Mouse (Mus musculus): Measurements from ENCODE around the gene Trappc13. TPM values are rescaled to one million over a fixed set of nuclear protein-coding genes. Genes with fewer than 3 reads are reported as not detected.

Gene Trappc13
- polyA plus RNA-seq, 1 experiment from 2014 or later: 61.4 TPM

DNA sequence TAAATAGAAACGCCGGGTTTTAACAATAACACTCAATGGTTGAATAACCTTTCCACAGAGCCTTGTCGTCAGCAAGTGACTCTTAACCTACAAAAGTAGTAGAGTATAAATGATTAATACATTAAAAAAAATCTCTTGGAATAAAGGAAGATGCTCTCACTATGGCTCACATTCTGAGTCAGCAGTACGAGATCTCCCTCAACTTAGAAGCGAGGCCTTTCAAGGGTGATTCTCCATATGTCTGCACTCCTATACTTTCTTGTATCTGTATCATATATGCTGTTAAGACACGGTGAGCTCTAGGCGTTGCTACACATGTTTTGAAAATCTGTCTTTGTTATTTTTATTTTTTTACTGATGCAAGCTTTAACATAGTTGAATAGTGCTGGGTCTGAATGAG lies 67.7 kb downstream of the Trappc13 start:
- 44% methylated on average over 7 of the region's 7 CpGs for WGBS
- no peak for ATAC-seq
- H3K27me3 ChIP-seq (replicated peaks): no peaks in the 10 kb centered on the region
- H3K9ac ChIP-seq: peak overlapping the region; percentile 53; the same call in 1 of the 2 replicates
- H3K36me3 ChIP-seq: no peaks in the 10 kb centered on the region
- H3K4me1 ChIP-seq (replicated peaks): no peaks in the 10 kb centered on the region
- peak overlapping the region; percentile 59 for H3K4me3 ChIP-seq (replicated peaks)
- no peaks in the 10 kb centered on the region for H3K9me3 ChIP-seq
- no peak overlapping the region for H3K27ac ChIP-seq
- peak overlapping the region; percentile 97 for H3K4me2 ChIP-seq (replicated peaks)

DNA sequence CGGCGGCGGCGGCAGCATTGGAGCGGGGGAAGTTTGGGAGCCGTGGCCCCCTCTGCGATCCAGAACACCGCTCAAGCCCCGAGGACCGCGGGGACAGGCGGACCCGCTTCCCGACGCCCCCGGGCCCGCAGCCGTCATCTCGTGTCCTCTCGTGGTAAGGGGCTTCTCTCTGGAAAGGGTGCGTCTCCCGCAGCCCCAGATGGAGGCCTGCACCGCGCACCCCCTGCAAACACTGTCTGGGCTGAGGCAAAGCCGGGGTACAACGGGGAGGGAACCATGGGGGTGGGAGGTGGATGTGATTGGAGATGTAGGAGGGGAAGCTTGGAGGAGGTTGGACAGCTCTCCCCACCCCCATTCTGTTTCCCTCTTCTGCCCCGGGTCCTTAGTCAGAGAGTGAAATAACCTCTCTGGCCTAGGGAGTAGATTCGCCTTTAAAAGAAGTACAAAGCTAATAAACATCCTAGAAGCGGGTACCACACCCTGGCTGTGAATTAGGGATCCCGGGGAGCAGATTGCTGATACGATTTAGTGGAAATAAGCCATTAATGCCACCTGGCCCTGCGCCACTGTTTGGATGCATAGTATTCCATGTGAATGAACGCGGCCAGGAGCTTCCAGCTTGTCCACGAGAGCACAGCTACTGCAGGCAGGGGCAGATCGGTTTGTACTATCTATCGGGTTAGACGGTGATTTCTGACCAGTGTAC lies 68.3 kb downstream of the Trappc13 start:
- H3K4me3 ChIP-seq (replicated peaks): peak overlapping the region; percentile 59
- 0 out of 2 replicates have a peak overlapping the region, but pooled peaks have one; percentile 18 for H3K27ac ChIP-seq
- H3K9me3 ChIP-seq: no peaks in the 10 kb centered on the region
- no peaks in the 10 kb centered on the region for H3K27me3 ChIP-seq (replicated peaks)
- H3K4me2 ChIP-seq (replicated peaks): peak overlapping the region; percentile 97
- no peaks in the 10 kb centered on the region for H3K4me1 ChIP-seq (replicated peaks)
- ATAC-seq: peak; percentile 70
- 3% methylated on average over 38 of the region's 38 CpGs for WGBS
- H3K36me3 ChIP-seq: no peaks in the 10 kb centered on the region
- peak overlapping the region; percentile 53 for H3K9ac ChIP-seq

DNA sequence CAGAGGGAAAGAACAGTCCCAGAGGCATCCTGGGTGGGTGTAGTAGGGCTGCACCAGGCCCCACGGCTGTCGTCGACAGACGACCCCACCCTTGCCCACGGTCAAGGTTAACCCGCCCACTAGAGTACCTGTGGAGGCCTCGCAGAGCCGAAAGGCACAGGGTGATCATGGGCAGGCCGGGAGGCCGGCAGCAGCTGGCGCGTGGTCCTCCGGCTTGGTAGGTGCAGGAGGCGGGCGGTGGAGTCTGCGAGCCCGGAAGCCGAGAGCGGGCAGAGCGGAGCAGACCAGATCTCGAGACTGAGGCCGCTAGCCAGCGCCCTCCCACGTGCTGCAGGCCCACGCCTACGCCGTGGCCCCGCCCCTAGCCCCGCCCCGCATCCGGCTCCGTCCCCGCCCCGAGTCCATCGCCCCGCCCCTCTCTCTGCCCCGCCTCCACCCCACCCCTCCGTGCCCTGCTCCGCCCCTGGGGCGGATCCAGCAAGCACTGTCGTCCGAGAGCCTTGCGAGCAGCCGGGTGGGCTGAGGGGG lies 68.9 kb downstream of the Trappc13 start, which contains the start of the genes Nln and Sgtb:
Gene Nln, minus strand, starts transcription at position 327 of the 528 bp plus-strand sequence.
Gene Sgtb, plus strand, starts transcription at position 454 of the 528 bp plus-strand sequence.
- Histone ChIP-seq H3K4me3 (replicated peaks) (peak within 1 kb of the TSS; percentile 59), H3K4me1 (replicated peaks) (no peaks in the 10 kb centered on the region), H3K4me2 (replicated peaks) (peak within 1 kb of the TSS; percentile 97), H3K27ac (peak within 1 kb of the TSS; percentile 86), H3K9ac (peak within 1 kb of the TSS; percentile 72), H3K36me3 (no peaks in the 10 kb centered on the region), H3K27me3 (replicated peaks) (no peaks in the 10 kb centered on the region), H3K9me3 (no peaks in the 10 kb centered on the region)
- WGBS: 2% methylated on average over 36 of the region's 44 CpGs
- peak; percentile 99 for ATAC-seq

DNA sequence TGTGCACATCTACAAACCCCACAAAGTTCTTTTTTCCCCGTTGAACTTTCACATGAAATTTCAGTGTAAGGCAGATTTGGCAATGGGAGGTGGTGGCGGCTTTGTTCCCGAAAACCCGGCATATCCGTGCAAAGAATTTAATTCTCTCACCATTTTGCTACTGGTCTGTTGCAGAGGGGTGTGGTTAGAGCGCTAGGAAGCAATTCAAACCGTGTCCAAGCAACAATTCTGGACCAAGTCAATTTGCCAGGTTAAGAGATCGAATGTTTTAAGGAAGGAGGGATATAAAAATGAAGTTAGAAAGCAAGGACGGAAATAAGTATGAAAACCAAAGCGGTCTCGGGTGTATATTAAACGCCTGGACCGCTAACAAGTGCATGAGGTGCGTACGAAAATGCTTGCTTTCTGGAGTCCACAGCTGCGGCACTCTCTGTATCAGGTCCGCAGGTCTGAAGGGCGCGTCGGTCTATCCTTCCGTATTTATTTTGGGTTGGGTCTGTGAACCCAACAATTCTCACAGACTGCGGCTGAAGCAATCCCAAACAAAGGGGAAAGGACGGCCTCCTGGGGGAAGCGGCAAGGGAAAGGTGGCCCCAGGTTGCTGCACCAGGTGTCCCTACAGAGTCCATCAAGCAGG lies 69.5 kb downstream of the Trappc13 start:
- ATAC-seq: peak; percentile 42
- peak overlapping the region; percentile 59 for H3K4me3 ChIP-seq (replicated peaks)
- H3K4me2 ChIP-seq (replicated peaks): peak overlapping the region; percentile 97
- H3K9me3 ChIP-seq: no peaks in the 10 kb centered on the region
- H3K27ac ChIP-seq: peak overlapping the region; percentile 86
- no peaks in the 10 kb centered on the region for H3K27me3 ChIP-seq (replicated peaks)
- H3K9ac ChIP-seq: peak overlapping the region; percentile 72
- no peaks in the 10 kb centered on the region for H3K4me1 ChIP-seq (replicated peaks)
- 1% methylated on average over 24 of the region's 24 CpGs for WGBS
- H3K36me3 ChIP-seq: 0 out of 2 replicates have a peak, but pooled peaks cover 2% of the 10 kb centered on the region

DNA sequence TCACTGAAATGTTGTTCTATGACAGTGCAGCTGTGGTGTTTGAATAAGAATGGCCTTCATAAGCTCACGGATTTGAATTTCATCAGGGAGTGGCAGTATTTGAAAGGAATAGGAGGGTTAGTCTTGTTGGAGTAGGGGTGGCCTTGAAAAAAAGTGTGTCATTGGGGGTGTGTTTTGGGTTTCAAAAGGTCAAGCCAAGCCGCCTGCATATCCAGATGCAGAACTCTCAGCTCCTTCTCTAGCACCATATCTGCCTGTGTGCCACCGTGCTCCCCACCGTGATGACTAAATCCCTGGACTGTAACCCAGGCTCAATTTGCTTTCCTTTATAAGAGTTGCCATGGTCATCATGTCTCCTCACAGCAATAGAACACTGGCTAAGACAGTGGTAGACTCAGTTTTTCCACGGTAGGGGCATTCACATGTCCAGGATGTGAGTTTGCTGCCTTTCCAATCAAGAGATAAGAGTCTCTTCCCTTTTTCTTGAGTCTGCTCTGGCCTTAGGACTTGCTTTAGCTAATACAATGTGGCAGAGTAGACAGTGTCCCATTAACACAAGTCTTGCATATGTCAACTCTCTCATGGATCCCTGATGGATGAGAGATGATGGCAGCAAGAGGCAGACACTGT lies 76.5 kb downstream of the Trappc13 start:
- H3K9me3 ChIP-seq: no peaks in the 10 kb centered on the region
- H3K4me2 ChIP-seq (replicated peaks): no peak overlapping the region
- no peak overlapping the region for H3K9ac ChIP-seq
- 91% methylated on average over 5 of the region's 5 CpGs for WGBS
- no peak for ATAC-seq
- H3K4me3 ChIP-seq (replicated peaks): no peak overlapping the region
- no peaks in the 10 kb centered on the region for H3K4me1 ChIP-seq (replicated peaks)
- 0 out of 2 replicates have a peak, but pooled peaks cover 2% of the 10 kb centered on the region for H3K36me3 ChIP-seq
- H3K27me3 ChIP-seq (replicated peaks): no peaks in the 10 kb centered on the region
- H3K27ac ChIP-seq: no peak overlapping the region

DNA sequence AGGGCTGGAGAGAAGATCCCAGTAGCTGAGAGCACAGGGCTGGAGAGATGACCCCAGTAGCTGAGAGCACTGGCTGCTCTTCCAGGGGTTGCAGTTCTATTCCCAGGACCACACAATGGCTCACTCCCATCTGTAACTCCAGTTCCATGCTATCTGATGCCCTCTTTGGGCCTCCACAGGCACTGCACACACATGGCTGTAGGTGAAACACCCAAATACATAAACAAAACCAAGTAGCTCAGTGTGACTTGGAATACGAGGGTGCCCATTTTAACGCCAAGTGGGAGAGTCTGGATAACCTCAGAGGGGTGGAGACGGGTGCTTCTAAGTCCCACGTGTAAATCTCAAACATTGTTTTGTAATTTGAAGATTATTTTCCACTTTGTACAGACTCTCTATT lies 77.9 kb downstream of the Trappc13 start:
- Histone ChIP-seq H3K36me3 (0 out of 2 replicates have a peak, but pooled peaks cover 2% of the 10 kb centered on the region), H3K4me1 (replicated peaks) (no peaks in the 10 kb centered on the region), H3K9me3 (no peaks in the 10 kb centered on the region), H3K27ac (no peak overlapping the region), H3K9ac (no peak overlapping the region), H3K27me3 (replicated peaks) (no peaks in the 10 kb centered on the region), H3K4me3 (replicated peaks) (no peak overlapping the region), H3K4me2 (replicated peaks) (no peak overlapping the region)
- no peak for ATAC-seq
- WGBS: 84% methylated on average over 4 of the region's 4 CpGs

DNA sequence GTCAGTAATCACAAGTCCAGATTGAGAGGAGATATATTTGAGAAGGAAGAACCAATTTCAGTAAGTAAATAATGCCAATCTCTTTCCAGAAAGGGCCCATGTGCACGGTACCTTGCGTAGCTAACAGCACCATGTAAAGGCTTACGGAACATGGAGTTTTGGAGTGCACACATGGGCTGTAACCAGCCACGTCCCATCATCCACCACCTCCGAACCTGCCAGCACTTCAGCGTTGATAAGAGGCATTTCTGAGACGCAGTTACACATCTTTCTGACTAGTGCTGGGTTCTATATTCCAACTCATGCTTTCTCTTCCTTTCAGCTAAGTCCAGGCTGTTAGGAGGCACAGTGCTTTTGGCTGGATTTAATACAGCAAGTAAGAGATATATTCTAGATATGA lies 81.1 kb downstream of the Trappc13 start:
- no peak overlapping the region for H3K27ac ChIP-seq
- 88% methylated on average over 7 of the region's 7 CpGs for WGBS
- no peaks in the 10 kb centered on the region for H3K27me3 ChIP-seq (replicated peaks)
- no peak overlapping the region for H3K4me3 ChIP-seq (replicated peaks)
- H3K4me1 ChIP-seq (replicated peaks): no peaks in the 10 kb centered on the region
- H3K36me3 ChIP-seq: no peaks in the 10 kb centered on the region
- ATAC-seq: no peak
- no peak overlapping the region for H3K9ac ChIP-seq
- H3K4me2 ChIP-seq (replicated peaks): no peak overlapping the region
- no peaks in the 10 kb centered on the region for H3K9me3 ChIP-seq

DNA sequence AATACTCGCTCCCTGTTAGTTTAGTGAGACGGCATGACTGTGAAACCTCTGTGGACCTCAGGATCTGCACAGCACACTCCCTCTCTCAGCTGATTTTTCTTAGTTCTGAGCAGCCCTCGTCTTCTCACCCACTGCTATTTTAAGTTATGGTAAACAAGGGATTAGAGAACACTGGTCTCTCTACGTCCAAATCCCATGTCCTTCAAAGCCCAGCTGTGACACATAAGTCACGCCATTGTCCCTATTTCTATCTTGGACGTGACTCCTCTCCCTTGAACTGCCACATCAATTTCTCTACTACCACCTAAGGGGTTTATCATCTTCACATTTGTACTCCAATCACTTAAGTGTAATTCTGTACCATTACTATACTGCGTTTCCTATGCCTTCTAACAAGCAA lies 82.3 kb downstream of the Trappc13 start:
- no peaks in the 10 kb centered on the region for H3K27me3 ChIP-seq (replicated peaks)
- ATAC-seq: no peak
- H3K4me1 ChIP-seq (replicated peaks): no peaks in the 10 kb centered on the region
- H3K4me2 ChIP-seq (replicated peaks): no peak overlapping the region
- H3K27ac ChIP-seq: no peak overlapping the region
- WGBS: 62% methylated on average over 7 of the region's 7 CpGs
- H3K9ac ChIP-seq: no peak overlapping the region
- no peaks in the 10 kb centered on the region for H3K9me3 ChIP-seq
- no peak overlapping the region for H3K4me3 ChIP-seq (replicated peaks)
- H3K36me3 ChIP-seq: no peaks in the 10 kb centered on the region

DNA sequence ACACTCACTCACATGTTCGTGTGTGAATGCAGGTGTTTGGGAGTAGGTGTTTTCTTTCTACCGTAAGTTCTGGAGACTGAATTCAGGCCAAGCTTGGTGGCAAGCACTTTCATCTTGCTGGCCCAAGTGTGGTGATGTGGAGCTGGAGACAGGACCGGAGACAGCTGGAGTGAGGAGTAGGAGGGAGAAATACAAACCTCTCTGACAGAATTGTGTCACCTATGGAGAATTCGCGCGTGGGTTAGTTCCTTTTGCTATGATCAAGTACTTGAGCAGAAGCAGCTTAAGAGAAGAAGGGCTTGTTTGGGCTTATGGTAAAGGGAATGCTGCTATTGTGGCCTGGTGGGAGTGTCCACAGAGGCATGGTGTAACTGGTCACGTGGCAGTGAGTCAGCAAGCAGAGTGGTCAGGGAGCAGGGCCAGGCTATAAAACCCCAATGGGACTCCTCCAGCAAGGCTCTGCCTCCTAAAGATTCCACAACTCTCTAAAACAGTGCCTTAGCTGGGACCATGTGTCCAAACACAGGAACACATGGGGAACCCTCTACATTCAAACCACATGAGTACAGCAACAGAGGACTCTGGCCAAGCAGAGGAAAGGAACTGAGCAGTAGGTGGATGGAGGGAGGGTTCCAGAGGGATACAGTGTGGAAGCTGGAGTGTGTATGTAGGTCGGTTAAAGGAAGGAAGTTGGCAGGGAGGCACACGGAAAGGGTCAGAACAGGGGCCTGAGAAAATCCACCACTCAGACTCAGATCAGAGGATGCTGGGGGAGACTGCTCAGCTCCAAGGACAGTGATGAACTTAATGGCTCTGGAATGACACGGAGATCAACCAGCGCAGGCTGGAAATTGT lies 83.5 kb downstream of the Trappc13 start:
- no peaks in the 10 kb centered on the region for H3K4me1 ChIP-seq (replicated peaks)
- peak; percentile 56 for ATAC-seq
- 75% methylated on average over 11 of the region's 11 CpGs for WGBS
- H3K9me3 ChIP-seq: no peaks in the 10 kb centered on the region
- H3K9ac ChIP-seq: no peak overlapping the region
- no peak overlapping the region for H3K4me3 ChIP-seq (replicated peaks)
- H3K4me2 ChIP-seq (replicated peaks): no peak overlapping the region
- H3K36me3 ChIP-seq: no peaks in the 10 kb centered on the region
- no peaks in the 10 kb centered on the region for H3K27me3 ChIP-seq (replicated peaks)
- H3K27ac ChIP-seq: no peak overlapping the region
